Mouse (Mus musculus): ENCODE results near the gene Rcvrn.

The Rcvrn gene

DNA sequence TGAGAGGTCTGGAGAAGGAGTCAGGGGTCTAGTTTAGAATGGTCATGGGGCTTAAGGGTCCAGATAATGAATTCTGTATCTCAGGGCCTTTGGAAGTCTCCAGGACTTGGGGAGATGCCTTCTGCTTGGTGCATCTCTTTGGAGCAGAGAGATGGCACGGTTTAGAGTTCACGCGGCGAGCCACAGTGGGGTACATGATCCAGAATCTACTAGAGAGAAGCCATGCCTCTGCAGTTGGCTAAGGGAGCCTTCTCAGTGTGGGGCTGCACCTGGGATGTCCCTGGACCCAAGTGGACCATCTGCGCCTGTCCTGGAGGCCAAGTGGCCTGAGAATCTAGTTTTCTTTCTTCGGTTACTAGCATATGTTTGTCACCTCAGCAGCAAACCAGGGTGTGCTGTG lies 25.1 kb upstream of the Rcvrn start:
- no peak for DNase-seq (ENCODE audit: low spot score in 2 of 2)

- no peak for DNase-seq (ENCODE audit: low spot score in 2 of 2)
These were observed 23.0 kb upstream of the Rcvrn start for GRCm38 (mm10) chr11:67672140-67672539.

DNA sequence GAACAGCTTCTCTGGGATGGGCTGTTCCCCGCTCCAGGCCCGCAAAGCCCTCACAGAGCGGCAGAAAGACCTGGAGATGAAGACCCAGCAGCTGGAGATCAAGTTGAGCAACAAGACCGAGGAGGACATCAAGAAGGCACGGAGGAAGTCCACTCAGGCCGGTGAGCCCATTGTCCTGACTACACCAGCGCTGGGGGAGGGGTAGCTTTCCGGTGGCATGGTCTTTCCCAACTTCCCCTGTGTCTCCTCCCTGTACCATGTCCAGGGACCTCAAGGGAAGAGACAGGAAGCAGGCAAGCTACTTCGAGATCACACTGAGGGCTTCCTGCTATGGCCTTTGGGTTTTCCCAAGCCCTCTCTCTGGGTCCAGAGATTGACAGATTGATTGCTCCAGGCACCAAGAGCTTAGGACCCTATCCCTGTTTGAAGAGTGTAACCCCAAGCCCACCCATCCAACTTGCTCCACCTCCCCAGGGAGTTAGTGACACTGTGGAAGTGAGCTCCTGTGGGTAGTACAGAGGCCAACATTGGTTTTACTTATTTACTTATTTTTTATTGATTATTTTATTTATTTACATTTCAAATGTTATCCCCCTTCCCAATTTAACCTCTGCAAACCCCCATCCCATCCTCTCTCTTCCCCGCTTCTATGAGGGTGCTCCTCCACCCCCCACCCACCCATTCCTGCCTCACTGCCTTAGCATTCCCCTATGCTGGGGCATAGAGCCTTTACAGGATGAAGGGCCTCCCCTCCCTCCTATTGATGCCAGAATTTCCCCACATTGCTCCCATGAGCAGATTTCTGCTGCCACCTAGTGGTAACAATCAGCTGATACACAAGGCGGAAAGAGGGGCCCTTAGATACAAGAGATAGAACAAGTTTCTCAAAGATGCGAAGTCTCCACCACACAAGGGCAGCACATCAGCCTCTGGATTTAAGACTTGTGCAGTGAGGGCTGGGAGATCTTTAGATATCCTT lies 19.3 kb upstream of the Rcvrn start:
- peak; percentile 10 to 44 for DNase-seq (ENCODE audit: low spot score in 2 of 2)

- DNase-seq (ENCODE audit: low spot score in 2 of 2): no peak
These were observed 15.8 kb upstream of the Rcvrn start for GRCm38 (mm10) chr11:67679300-67679699.

- no peak for DNase-seq (ENCODE audit: low spot score in 2 of 2)
These were observed 15.2 kb upstream of the Rcvrn start for GRCm38 (mm10) chr11:67679930-67680329.

DNA sequence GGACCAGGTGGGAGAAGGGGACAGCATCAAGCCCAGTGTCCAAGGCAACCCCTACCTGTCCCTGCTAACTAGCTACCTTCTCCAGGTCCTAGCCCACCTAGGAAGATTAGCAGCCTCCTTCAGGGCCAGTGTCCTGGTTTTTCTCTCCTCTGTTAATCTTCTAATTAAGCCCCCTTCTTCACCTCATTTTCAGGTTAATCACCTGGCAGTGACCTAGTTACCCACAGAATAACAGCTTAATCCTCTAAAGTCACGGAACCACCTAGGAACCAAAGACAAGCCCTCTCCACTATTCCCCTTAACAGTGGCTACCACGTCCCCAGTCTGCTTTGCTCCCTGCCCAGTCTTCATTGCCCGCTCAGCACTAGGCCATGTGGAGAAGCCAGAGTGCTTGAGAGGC lies 13.3 kb upstream of the Rcvrn start:
- no peak for DNase-seq (ENCODE audit: low spot score in 2 of 2)

- DNase-seq (ENCODE audit: low spot score in 2 of 2): no peak
These were observed 9.0 kb upstream of the Rcvrn start for GRCm38 (mm10) chr11:67686109-67686508.

GRCm38 (mm10) chr11:67712976-67713375 lies 17.9 kb downstream of the Rcvrn start:
- no peak for DNase-seq (ENCODE audit: low spot score in 2 of 2)

DNA sequence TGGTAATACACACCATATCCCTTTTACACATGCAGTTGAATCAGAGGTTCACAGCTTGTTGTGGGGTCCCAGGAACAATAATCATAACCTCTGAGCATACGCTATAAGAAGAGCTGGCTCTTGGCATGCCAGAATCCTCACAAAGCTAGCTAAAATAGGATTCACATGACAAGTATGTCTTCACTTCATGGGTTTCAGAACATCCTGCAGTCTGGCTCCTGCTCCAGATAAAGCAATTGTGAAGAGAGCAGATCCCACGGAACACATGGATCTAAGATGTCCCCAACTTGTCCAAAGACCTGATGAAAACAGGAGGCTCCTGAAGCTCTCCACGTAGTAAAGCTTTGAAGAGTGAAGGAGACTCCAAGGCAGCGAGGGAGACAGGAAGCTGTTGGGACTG lies 20.3 kb downstream of the Rcvrn start:
- no peak for DNase-seq (ENCODE audit: low spot score in 2 of 2)

DNA sequence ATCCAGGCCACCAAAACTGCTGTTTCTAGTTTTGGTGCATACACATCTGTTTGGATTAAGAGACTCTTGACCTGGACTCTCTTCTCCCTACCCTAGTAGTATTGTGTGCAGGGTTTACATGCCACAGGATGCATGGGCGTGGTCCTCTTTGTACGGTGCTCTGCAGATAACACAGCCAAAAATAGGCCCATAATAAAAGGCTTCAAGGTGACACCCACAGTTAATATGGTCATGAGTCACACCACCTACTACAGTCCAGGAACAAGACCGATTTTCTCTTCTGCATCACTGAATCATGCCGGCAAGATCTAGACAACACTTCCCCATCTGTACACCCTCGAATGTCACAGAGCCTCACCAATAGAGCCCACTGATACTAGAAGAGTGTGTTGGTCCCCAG lies 26.4 kb downstream of the Rcvrn start:
- DNase-seq (ENCODE audit: low spot score in 2 of 2): no peak

- DNase-seq (ENCODE audit: low spot score in 2 of 2): no peak
These were observed 27.5 kb downstream of the Rcvrn start for GRCm38 (mm10) chr11:67722399-67723156.

GRCm38 (mm10) chr11:67723231-67724013 lies 28.3 kb downstream of the Rcvrn start:
- no peak for DNase-seq (ENCODE audit: low spot score in 2 of 2)

GRCm38 (mm10) chr11:67727095-67727494 lies 32.0 kb downstream of the Rcvrn start:
- no peak for DNase-seq (ENCODE audit: low spot score in 2 of 2)

GRCm38 (mm10) chr11:67728726-67729125 lies 33.6 kb downstream of the Rcvrn start:
- no peak for DNase-seq (ENCODE audit: low spot score in 2 of 2)

DNA sequence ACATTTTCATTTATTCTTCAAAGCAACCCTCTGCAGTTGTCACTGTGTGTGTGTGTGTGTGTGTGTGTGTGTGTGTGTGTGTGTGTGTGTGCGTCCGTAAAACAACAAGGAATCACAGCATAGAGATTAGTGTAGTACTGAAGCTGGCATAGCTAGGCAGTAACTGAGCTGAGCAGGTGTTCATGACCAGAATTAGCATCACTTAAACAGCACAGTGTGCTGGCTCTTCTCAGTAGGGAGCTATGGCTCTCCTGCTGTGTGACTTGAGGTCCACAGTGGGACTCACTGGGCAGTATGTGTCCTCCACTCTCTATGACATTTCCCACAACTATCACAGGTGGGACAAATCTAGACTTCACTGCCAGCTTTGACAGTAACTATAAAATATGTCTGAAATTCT lies 35.9 kb downstream of the Rcvrn start:
- no peak for DNase-seq (ENCODE audit: low spot score in 2 of 2)

GRCm38 (mm10) chr11:67733726-67734125 lies 38.6 kb downstream of the Rcvrn start:
- no peak for DNase-seq (ENCODE audit: low spot score in 2 of 2)

DNA sequence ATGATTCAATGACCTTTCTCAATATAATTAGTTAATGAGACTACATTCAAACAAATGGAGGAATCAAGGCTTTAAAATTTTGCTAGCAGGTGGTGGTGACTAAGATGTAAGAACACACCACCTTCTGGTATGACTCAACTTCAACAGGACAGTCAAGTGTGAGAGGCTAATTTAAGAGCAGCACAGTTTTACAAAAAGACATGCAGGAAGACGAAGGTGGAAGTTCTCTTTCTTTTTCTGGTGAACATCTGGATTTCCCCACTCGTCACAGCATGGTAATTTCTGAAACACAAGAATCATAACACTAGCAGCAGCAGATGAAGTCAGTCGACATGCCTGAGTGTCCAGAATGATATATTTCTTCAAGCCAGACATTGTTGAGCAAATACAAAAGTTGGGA lies 39.5 kb downstream of the Rcvrn start:
- DNase-seq (ENCODE audit: low spot score in 2 of 2): no peak

- DNase-seq (ENCODE audit: low spot score in 2 of 2): no peak
These were observed 43.2 kb downstream of the Rcvrn start for GRCm38 (mm10) chr11:67738345-67738744.

DNA sequence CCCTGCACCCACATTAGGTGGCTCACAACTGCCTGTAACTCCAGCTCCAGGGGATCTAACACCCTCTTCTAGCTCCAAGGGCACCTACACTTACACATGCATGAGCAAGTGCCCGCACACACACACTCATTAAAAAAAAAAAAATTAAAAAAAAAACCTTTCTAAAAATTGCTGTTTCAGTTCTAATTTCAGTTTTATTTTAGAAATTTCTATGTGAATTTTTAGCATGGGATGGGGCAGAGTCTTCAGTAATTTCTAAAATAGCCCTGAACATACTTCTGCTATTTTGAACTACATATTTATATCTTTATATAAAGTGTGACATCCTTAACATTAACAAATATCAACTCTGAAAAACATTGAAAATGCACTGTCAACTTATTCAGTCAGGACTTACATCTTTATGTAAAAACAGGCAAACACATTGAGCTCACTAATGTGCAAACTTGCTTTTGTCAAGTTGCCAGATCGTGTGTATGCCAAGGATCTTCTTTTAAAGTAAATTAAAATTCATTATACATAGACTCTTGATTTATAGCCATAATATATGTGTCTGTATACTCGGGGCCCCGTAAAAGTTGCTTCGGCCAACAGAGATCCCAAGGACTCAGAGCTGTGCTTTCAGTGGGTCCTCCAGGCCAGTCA lies 43.8 kb downstream of the Rcvrn start:
- DNase-seq (ENCODE audit: low spot score in 2 of 2): no peak

DNA sequence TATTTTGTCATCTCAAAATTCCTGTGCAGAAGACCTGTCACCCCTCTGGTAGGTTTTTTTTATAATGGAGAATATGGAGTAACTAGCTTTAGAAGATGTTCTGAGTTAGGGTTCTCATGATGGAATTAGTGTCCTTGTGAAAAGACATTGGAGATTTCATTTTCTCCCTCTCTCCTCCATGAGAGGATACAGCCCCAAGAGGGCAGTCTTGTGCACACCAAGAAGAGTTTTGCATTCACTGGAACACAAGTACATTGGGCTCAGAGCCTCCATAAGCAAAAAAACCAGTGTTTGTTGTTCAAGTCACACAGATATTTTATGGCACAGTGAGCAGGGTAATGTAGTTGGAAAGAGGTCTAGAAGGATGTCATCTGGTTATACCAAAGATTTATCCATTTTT lies 46.4 kb downstream of the Rcvrn start:
- DNase-seq (ENCODE audit: low spot score in 2 of 2): no peak
